Mouse (Mus musculus) kidney, embryonic 14.5 days (tissue): Measurements from ENCODE around the gene Mycbp2. TPM values are rescaled to one million over a fixed set of nuclear protein-coding genes. Genes with fewer than 3 reads are reported as not detected.

Experiments used
- ATAC-seq: fragments of 200-750 bp; cut with Nextera tagmentation; 2 replicates; pipeline ENCODE4 v1.8.0; 2017; ENCODE audit warnings: moderate number of reproducible peaks, mild to moderate bottlenecking, moderate TSS enrichment, moderate library complexity; ENCODE audit not compliant: low FRiP score, low TSS enrichment
- H3K27ac ChIP-seq: fragments of 300-500 bp; sonication (generic); 2 replicates; pipeline ENCODE4 v1.5.1; 2014; ENCODE audit warnings: low read depth, mild to moderate bottlenecking, low read length, moderate library complexity, mixed read lengths
- H3K27me3 ChIP-seq: fragments of 300-500 bp; sonication (generic); 2 replicates; pipeline ENCODE4 v1.6.1; 2014; ENCODE audit warnings: mild to moderate bottlenecking, low read length; ENCODE audit not compliant: control insufficient read depth, insufficient read depth
- H3K36me3 ChIP-seq: fragments of 300-500 bp; sonication (generic); 2 replicates; pipeline ENCODE4 v1.6.1; 2014; ENCODE audit warnings: low read length, mixed read lengths; ENCODE audit not compliant: control insufficient read depth, insufficient read depth
- H3K4me1 ChIP-seq: fragments of 300-500 bp; sonication (generic); 2 replicates; pipeline ENCODE4 v1.6.1; 2014; ENCODE audit warnings: low read length, mixed read lengths; ENCODE audit not compliant: control insufficient read depth, insufficient read depth
- H3K4me2 ChIP-seq: fragments of 300-500 bp; sonication (generic); replicated peaks from 2 replicates; pipeline ENCODE4 v1.6.1; 2014; ENCODE audit warnings: low read depth, mild to moderate bottlenecking, low read length
- H3K4me3 ChIP-seq: fragments of 300-500 bp; sonication (generic); 2 replicates; pipeline ENCODE4 v1.5.1; 2014; ENCODE audit warnings: mild to moderate bottlenecking, low read length
- H3K9ac ChIP-seq: fragments of 300-500 bp; sonication (generic); 2 replicates; pipeline ENCODE4 v1.6.1; 2014; ENCODE audit warnings: low read depth, mild to moderate bottlenecking, low read length, moderate library complexity
- H3K9me3 ChIP-seq: fragments of 300-500 bp; sonication (generic); 2 replicates; pipeline ENCODE4 v1.6.1; 2016; ENCODE audit warnings: low read length; ENCODE audit not compliant: control insufficient read depth
- WGBS: fragments of 180-500 bp; shearing (Covaris S2); extraction: QIAGEN DNeasy Blood & Tissue Kit; methylation state at CpG from one replicate; pipeline ENCODE4 v1.1.7; 2014; 5-methylcytosine and 5-hydroxymethylcytosine counted together
- polyA plus RNA-seq: library from polyadenylated mRNA; unstranded; fragments of >200 nt; fragmentation: Nextera tagmentation; extraction: Ambion mirVana; gene quantifications from 2 replicates; pipeline ENCODE4 v1.2.1, GENCODE M21; 2014

Mycbp2 gene
- polyA plus RNA-seq, 1 experiment from 2014 or later = 26.1 TPM

DNA sequence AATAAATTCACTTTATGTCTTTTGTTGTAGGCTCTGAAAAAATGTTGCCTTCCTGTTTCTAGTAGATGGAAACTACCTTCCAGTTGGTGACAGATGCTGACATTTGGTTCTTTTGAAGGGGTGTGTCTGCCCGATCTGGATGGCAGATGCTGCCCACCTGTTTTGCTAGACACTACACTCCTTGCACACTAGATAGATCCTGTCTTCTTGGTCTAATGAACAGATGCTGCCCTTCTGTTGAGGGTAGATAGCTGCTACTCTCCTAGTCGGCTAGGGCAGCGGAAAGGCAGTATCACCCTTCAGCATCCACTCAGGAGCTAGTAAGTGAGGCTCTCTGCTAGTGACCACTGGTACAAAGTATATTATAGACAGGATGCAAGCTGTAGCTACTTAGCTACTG is 9.5 kb upstream of the Mycbp2 start:
- no peaks in the 10 kb centered on the region for H3K36me3 ChIP-seq
- ATAC-seq = no peak
- no peak overlapping the region for H3K27ac ChIP-seq
- no peaks in the 10 kb centered on the region for H3K9me3 ChIP-seq
- no peak overlapping the region for H3K4me2 ChIP-seq
- no peak overlapping the region for H3K9ac ChIP-seq
- H3K27me3 ChIP-seq = no peaks in the 10 kb centered on the region
- no peak overlapping the region for H3K4me3 ChIP-seq
- WGBS = 78% methylated on average over 3 of the region's 3 CpGs
- no peaks in the 10 kb centered on the region for H3K4me1 ChIP-seq

- ATAC-seq = no peak
- H3K9me3 ChIP-seq = no peaks in the 10 kb centered on the region
- no peak overlapping the region for H3K4me2 ChIP-seq
- no peak overlapping the region for H3K9ac ChIP-seq
- no peaks in the 10 kb centered on the region for H3K36me3 ChIP-seq
- no peak overlapping the region for H3K4me3 ChIP-seq
- 0 out of 2 replicates have a peak, but pooled peaks cover 4% of the 10 kb centered on the region for H3K4me1 ChIP-seq
- H3K27ac ChIP-seq = no peak overlapping the region
- no peaks in the 10 kb centered on the region for H3K27me3 ChIP-seq
- WGBS = 40% methylated on average over 16 of the region's 18 CpGs
Measured at GRCm38 (mm10) chr14:103354396-103355352, 8.1 kb upstream of the Mycbp2 start.

DNA sequence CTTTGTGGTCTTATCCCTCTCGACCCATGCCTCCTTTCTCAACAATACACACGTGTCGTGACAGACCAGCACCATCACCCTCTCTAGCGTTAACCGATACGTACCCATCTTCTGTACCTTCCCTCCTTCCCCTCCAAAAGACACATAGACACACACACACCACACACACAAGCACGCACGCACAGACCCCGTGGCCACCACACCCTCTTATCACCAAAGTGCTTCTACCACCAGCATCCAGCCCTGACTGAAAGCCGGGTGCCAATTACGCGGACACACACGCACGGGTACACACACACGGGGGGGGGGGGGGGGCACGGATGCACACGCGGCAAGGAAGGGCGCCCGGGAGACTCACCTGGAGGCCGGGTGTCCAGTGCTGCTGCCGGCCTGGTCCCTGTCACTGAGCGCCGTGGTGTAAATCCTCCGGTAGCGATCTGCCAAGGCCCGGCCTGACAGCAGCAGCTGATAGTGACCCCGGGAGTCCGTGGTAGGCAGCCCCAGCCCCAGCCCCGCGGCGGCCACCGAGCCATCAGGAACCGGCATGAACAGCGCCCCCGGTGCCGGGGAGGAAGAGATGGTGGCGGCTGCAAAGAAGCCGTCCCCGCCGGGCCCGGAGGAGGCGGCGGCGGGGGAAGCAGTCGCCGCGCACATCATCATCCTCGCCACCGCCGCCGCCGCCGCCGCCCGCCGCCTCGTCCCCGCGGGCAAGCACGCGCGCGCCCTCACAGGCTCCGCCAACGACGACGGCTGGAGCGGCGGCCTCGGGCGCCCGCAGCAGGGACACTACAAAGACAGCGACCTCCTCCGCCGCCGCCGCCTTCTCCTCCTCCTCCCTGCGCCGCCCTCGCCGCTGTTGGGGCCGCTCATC is 521 bp downstream of the Mycbp2 start:
- WGBS = under 1% methylated on average over 43 of the region's 83 CpGs
- H3K4me1 ChIP-seq = peaks cover 14% of the 10 kb centered on the region; the same call in 1 of the 2 replicates
- peak overlapping the region; percentile 89 for H3K9ac ChIP-seq
- peak overlapping the region; percentile 80 for H3K4me2 ChIP-seq
- ATAC-seq = peak; percentile 63
- H3K27ac ChIP-seq = peak overlapping the region; percentile 79
- H3K27me3 ChIP-seq = no peaks in the 10 kb centered on the region
- peak overlapping the region; percentile 80 for H3K4me3 ChIP-seq
- H3K36me3 ChIP-seq = no peaks in the 10 kb centered on the region
- H3K9me3 ChIP-seq = no peaks in the 10 kb centered on the region

DNA sequence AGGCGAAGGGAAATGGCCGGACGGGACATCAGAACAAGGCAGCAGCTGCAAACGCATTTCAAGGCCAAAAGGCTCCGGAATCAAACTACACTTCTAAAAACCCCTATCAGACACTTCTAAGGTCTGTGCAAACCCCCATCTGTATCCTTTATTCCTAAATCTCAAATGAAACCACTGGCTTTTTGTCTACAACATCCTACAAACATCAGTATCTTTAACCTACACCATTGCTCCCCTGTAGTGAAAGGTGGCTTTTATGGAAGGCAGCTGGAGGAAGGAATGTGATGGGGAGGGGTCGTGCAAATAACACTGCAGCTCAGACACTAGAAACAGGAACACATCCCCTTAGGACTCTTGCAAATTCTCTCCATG is 1.1 kb downstream of the Mycbp2 start:
- peak overlapping the region; percentile 30; the same call in 1 of the 2 replicates for H3K27ac ChIP-seq
- H3K4me3 ChIP-seq = peak overlapping the region; percentile 80
- 4% methylated on average over 6 of the region's 6 CpGs for WGBS
- H3K9ac ChIP-seq = peak overlapping the region; percentile 89
- no peak for ATAC-seq
- H3K9me3 ChIP-seq = no peaks in the 10 kb centered on the region
- H3K4me1 ChIP-seq = peaks cover 14% of the 10 kb centered on the region; the same call in 1 of the 2 replicates
- H3K36me3 ChIP-seq = no peaks in the 10 kb centered on the region
- H3K27me3 ChIP-seq = no peaks in the 10 kb centered on the region
- peak overlapping the region; percentile 80 for H3K4me2 ChIP-seq

DNA sequence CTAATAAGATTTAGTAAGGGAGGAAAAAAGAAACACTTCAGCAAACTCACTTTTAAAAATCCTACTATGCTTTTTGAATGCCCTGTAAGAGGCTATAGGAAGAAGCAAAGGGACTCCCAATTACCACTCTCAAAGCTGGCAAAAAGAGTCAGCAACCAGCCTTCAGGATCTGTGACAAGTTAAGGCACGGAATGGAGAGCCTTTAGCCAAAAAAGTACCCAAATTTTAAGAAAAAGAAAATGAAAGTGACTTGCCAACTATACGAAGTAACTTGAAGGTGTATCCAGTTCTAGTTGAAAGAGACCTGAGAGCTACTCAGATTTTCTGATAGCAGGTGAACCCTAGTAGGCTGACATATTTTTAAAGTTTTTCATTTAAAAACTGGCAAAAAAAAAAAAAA is 1.6 kb downstream of the Mycbp2 start:
- no peaks in the 10 kb centered on the region for H3K36me3 ChIP-seq
- peak overlapping the region; percentile 80 for H3K4me2 ChIP-seq
- 55% methylated on average over 2 of the region's 2 CpGs for WGBS
- H3K4me1 ChIP-seq = peaks cover 11% of the 10 kb centered on the region; the same call in 1 of the 2 replicates
- H3K9ac ChIP-seq = peak overlapping the region; percentile 89; the same call in 1 of the 2 replicates
- ATAC-seq = no peak
- no peak overlapping the region for H3K27ac ChIP-seq
- H3K9me3 ChIP-seq = no peaks in the 10 kb centered on the region
- no peaks in the 10 kb centered on the region for H3K27me3 ChIP-seq
- peak overlapping the region; percentile 80 for H3K4me3 ChIP-seq

- ATAC-seq = no peak
- WGBS = 74% methylated on average over 5 of the region's 5 CpGs
- Histone ChIP-seq H3K4me2 (no peak overlapping the region), H3K27ac (no peak overlapping the region), H3K27me3 (no peaks in the 10 kb centered on the region), H3K9me3 (no peaks in the 10 kb centered on the region), H3K4me1 (peaks cover 10% of the 10 kb centered on the region; the same call in 1 of the 2 replicates), H3K4me3 (no peak overlapping the region), H3K36me3 (no peaks in the 10 kb centered on the region), H3K9ac (no peak overlapping the region)
Measured at GRCm38 (mm10) chr14:103343791-103344190, 2.8 kb downstream of the Mycbp2 start.

GRCm38 (mm10) chr14:103341385-103342294 is 5.0 kb downstream of the Mycbp2 start:
- Histone ChIP-seq H3K36me3 (no peaks in the 10 kb centered on the region), H3K4me2 (no peak overlapping the region), H3K4me1 (peaks cover 8% of the 10 kb centered on the region; the same call in 1 of the 2 replicates), H3K27me3 (no peaks in the 10 kb centered on the region), H3K4me3 (no peak overlapping the region), H3K27ac (no peak overlapping the region), H3K9me3 (no peaks in the 10 kb centered on the region), H3K9ac (no peak overlapping the region)
- 78% methylated on average over 1 of the region's 1 CpGs for WGBS
- no peak for ATAC-seq

DNA sequence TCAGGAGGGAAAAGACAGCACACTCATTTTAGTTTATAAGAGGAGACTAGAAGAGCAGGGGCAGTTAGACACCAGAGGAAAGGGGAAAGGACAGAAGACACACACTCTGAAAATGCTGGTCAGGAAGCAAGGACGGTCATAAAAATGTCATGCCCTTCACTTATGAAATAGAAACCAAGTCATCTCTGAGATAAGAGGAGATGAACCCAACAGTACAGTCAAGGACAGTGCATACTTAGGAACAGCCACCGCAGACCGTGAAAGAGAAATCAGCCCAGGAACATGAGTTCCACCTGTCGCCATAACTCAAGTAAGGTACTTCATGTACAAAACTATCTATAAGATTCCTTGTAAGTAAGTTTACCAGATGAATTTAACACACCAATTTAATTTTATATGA is 33.7 kb downstream of the Mycbp2 start:
- Histone ChIP-seq H3K9me3 (no peaks in the 10 kb centered on the region), H3K36me3 (peaks cover 22% of the 10 kb centered on the region), H3K4me3 (no peak overlapping the region), H3K9ac (no peak overlapping the region), H3K4me2 (no peak overlapping the region), H3K27me3 (no peaks in the 10 kb centered on the region), H3K4me1 (no peaks in the 10 kb centered on the region), H3K27ac (no peak overlapping the region)
- ATAC-seq = no peak
- 94% methylated on average over 4 of the region's 4 CpGs for WGBS
